Mouse (Mus musculus) E14TG2a.4 (cell line): ENCODE data around the gene Rnasek.

ENCODE experiments used
- CTCF ChIP-seq: conservative IDR thresholded peaks from 2 replicates; pipeline ENCODE4 v1.5.1; 2014; ENCODE audit warnings: low read length
- POU5F1 ChIP-seq: IDR thresholded peaks from 2 replicates; pipeline ENCODE4 v1.6.1; 2014; ENCODE audit warnings: low read length, borderline replicate concordance

DNA sequence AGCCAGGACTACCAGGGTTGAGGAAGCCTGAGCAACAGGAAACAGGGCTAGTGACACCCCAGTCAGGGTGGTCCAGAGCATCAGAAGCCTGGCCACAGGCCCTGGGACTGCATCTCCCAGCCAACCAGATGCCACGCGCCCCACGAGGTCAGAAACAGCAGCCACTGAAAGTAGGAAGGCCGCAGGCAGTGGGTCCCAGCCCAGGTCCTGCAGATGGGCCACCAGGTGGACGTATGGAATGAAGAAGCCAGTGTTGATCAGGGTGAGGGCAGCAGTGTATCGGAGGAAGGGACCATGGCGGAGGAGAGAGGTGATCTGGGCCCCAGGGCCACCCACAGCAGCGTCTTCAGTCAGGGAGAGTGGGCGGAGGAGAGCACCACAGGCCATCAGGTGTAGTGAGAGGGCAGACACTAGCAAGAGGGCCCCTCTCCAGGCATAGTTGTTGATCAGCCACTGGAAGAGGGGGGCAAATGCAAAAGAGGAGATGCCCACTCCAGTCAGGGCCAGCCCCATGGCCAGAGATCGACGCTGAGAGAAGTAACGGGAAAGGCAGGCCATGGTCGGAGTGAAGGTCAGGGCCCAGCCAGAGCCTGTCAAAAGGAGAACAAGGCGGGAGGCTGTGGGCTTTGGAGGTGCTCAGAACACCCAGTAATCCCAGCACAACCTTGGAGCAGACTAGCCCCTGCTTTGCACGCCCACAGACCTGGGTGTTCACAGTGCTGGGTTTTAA, 20.7 kb downstream of the Rnasek start:
- TF ChIP-seq CTCF (no peak), POU5F1 (no peak)
